Mouse (Mus musculus) layer of hippocampus, adult 9-11 months (tissue): Measurements from ENCODE around the gene Ivns1abp.
A peak's percentile ranks its signal among the peaks of the same experiment; 100 is the strongest.
"Not testable (repeated sequence)": the region's sequence is repeated elsewhere in the genome, so short reads cannot be mapped to it uniquely, and the experiment has no call there.

Experiments used
- DNase-seq: peaks from one replicate; pipeline ENCODE4 v3.0.0; 2022

The Ivns1abp gene

GRCm38 (mm10) chr1:151344283-151345108, at the start of gene Ivns1abp:
Gene Ivns1abp (plus strand): TSS chr1:151344477.
- peak; percentile 98 for DNase-seq

DNA sequence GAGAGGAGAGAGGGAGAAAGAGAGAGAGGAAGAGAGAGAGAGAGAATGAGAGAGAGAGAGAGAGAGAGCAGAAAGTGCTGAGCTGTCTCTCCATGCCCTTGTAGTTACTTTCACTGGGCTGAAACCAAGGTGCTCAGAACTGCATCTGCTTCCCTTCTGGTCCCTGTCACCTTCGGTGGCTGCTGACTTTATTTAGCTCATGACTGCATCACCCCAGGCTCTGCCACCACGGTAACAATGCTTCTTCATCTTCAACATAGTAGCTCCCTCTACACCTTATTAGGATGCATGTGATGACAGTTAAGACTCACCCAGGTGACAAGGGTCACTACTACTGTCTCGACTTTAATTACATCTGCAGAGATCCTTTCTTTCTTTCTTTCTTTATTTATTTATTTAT, 48.8 kb upstream of the Ivns1abp start:
- no peak for DNase-seq

DNA sequence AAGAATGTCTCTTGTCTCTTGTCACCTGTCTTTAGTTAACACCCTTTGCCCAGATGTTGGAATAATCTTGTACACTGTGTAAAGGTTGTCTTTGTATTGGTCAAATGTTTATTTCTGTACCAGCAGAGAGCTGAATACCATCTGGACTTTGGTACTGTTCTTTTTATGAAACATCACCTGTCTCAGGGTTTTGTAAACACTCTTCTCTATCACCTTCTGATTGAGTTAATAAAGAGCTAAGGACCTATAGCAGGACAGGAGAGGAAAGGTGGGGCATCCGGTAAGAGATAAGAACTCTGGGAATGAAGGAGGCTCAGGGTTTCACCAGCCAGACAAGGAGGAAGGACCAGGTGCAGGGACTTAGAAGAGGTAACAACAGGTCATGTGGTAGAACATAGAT, 47.7 kb upstream of the Ivns1abp start:
- no peak for DNase-seq

- DNase-seq = no peak
These were observed 47.3 kb upstream of the Ivns1abp start for GRCm38 (mm10) chr1:151297025-151297424.

GRCm38 (mm10) chr1:151297596-151297995, 46.7 kb upstream of the Ivns1abp start:
- DNase-seq = no peak

DNA sequence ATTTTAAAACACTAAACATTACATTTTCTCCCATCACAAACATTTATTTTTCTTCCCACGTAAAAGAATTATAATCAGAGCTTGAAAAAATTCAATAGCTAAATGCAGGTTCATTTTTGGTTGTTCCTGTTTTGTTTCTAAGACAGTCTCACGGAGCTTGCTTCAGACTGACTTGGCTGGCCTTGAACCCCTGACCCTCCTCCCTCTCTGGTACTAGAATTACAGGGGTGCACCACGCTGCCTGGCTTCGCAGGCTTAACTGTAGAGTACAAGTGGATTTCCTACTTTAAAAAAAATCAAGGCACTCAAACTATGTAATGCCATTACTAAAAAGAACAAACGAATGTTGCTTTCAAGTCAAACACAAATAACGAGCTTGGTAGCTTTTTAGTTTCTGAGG, 42.8 kb upstream of the Ivns1abp start:
- DNase-seq = no peak

GRCm38 (mm10) chr1:151301904-151302303, 42.4 kb upstream of the Ivns1abp start:
- peak; percentile 45 for DNase-seq

DNA sequence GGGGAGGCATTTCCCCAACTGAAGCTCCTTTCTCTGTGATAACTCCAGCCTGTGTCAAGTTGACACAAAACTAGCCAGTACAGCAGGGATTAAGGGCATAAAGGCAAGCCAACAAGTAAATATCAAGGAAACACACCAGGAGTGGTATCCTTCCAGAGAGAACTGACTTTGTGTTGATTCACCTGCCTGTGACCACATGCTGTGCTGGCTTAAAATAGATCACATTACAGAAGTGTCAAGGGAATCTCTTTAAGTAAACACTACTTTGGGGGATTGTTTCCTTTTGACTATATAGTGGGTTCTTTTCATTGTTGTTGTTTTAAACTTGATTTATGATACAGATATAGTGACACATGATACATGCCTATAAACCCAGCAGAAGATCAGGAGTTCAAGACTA, 41.0 kb upstream of the Ivns1abp start:
- DNase-seq = no peak

DNA sequence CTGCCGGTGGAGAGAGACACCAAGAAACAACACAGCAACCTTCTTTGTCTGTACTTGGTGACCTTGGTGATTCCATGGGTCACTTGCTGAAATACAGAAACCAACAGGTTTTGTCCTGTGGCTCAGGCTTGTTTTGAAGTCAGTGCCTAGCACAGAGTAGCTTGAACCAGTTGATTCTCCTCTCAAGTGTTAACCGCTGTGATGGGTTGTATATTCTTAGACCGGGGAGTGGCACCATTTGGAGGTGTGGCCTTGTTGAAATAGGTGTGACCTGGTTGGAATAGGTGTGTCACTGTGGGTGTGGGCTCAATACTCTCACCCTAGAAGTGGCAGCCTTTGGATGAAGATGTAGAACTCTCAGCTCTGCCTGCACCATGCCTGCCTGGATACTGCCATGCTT, 39.3 kb upstream of the Ivns1abp start:
- not testable (repeated sequence) for DNase-seq

GRCm38 (mm10) chr1:151307059-151307458, 37.2 kb upstream of the Ivns1abp start:
- no peak for DNase-seq

DNA sequence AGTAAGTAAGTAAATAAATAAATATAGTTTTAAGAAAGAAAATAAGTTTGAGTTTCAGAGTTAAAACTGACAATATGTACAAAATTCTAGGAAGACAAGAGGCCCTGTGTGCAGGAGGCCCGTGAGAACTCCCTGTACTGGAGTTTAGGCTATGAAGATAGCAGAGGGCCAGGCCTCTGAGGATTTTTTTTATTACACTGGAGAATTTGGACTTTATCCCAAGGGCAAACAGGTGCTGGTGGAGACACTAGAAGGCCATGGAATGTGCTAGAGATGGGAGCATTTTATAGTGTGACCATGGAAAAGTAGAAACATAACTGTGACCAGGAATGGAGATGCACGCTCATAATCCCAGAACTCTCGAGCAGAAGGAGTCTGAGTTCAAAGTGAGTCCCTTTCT, 36.5 kb upstream of the Ivns1abp start:
- DNase-seq = no peak

DNA sequence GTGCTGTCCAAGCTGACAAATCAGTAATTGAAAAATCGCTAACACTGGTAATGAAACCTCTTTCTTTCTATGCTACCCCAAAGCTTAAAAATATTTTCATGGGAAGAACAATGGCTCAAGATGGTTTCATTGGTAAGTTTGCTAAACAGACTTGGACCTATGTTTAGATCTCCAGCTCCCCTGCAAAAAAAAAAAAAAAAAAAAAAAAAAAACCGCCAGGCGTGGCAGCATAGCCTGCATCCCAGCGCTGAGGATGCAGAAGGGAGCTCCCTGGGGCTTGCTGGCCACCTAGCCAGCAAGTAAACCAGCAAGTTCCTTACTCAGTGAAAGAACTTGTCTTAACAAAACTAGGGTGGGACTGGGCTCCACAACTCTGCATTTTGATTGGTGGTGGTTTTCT, 35.8 kb upstream of the Ivns1abp start:
- no peak for DNase-seq

DNA sequence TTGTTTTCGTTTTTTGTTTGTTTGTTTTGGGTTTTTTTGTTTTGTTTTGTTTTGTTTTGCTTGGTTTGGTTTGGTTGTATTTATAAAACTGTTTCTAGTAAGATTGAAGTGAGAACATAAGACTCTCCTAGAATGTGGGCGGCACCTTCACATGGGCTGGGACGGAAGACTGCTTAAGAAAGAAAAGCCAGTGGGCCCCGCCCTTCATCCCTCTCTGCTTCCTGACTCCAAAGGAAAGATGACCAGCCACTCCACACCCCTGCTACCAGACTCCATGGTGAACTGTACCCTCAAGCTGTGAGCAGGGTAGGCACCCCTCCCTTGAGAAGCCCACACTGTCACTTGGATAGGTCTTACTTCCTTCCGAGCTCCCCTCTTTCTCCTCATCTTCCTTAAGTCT, 33.8 kb upstream of the Ivns1abp start:
- no peak for DNase-seq

GRCm38 (mm10) chr1:151311379-151311778, 32.9 kb upstream of the Ivns1abp start:
- DNase-seq = no peak

DNA sequence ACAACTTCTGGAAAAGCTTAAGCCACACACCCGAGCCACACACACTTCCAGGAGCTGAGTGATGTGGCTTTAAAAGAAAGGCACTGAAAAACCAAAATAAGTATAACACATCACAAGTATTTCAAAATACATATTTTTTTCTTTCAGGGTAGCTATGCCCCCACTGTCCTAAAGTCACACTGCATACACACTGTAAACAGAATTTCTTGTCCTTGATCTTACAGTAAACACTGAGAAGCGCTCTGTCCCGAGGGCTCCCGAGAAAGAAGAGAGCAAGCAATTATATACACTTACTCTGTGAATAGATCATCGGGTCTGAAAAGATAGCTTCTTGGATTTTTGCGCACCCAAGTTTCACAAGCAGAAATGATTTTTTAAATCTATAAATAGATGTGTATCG, 25.0 kb upstream of the Ivns1abp start:
- DNase-seq = no peak

DNA sequence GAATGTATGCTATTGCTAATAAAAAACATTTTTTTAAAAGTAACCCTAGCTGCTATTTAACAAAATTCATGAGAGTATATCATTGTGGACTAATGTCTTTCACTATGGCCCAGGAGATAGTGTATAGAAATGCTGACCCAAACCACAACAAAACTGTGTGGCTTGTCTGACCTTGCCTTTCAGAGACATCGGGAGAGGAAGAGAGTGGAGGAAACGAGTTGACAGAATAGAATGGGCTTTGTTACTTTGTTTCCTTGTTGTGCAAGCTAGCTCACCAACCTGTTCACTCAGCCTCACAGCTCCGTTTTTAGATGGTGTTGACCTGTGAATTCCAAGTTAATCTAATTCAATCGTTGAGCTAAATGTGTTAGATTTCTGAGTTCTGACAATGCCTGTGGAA, 23.9 kb upstream of the Ivns1abp start:
- DNase-seq = no peak

DNA sequence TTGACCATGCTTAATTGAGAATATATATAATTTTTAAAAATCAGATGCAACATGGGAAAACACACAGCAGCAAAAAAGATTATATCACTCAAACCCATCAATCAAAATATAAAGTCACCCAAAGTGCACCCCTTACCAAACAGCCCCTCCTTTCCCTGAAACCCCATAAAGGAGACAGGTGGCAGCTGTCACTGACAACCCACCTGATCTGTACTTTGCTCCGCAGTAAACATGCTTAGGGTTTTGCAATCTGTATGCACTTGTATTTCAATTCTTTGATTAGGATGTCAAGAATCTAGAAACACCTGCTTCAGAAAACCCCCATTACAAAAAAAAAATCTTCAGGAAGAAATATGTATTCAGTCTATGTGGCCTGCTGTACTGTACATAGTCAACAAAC, 18.9 kb upstream of the Ivns1abp start:
- DNase-seq = no peak

GRCm38 (mm10) chr1:151328341-151329097, 15.8 kb upstream of the Ivns1abp start:
- no peak for DNase-seq

- no peak for DNase-seq
These were observed 14.7 kb upstream of the Ivns1abp start for GRCm38 (mm10) chr1:151329601-151330000.

DNA sequence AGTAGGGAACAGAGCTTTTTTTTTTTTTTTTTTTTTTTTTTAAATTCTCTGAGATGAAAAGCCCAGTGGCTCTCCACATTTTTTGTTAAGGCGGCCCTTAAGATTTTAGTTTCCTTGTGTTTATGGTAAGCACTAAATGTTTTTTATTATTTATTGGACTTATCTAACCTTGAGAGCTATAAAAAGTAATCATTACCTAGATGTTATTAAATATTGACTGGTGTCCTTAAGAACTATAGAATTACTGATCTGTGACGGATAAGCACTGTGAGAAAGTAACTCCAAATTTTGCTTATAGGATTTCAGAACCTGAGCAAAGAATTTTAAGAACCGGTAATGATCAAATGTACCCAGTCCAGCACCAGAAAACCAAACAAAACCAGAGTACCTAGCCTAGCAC, 11.5 kb upstream of the Ivns1abp start:
- DNase-seq = no peak

GRCm38 (mm10) chr1:151338234-151338633, 6.0 kb upstream of the Ivns1abp start:
- DNase-seq = peak; percentile 48

DNA sequence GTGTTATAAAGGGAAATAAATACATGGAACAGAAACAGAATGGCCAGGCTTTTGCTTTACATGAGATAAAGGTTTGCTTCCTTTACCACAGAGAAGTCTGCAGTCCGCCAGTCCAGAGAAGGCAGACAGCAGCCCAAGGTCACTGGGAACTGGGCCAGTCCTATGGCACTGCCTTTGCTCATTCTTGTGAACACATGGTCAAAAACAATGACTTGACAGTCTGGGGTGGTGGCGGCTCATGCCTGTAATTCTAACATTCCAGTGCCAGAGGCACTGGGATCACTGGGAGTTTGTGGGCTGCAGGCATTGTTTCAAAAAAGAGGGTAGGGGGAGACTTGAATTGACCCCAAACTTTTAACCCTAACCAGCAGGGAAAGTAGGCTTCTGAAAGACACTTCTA, 5.3 kb upstream of the Ivns1abp start:
- DNase-seq = peak; percentile 16

- no peak for DNase-seq
These were observed 2.8 kb upstream of the Ivns1abp start for GRCm38 (mm10) chr1:151341321-151342044.

GRCm38 (mm10) chr1:151342311-151342710, 2.0 kb upstream of the Ivns1abp start:
- no peak for DNase-seq
